Mouse (Mus musculus) heart, postnatal 10 days (tissue): ENCODE measurements at regions not wholly inside any gene's neighbourhood (a gene's known extent, or its start where the extent isn't known, plus 50 kb on each side); places are given as distances from the start of the nearest gene placed in this dataset.

Experiments
- DNase-seq, 2 experiments: peaks; one replicate each; pipeline ENCODE4 v3.0.0; 2021
- intact Hi-C: fragments of 180-260 bp; cut with DNase I; formaldehyde crosslinking; loops from one replicate; pipeline ENCODE4 v1.15.1; 2025

- DNase-seq = no peak
- intact Hi-C loops = no loop called here
These were observed 114.9 kb upstream of the Ahr start for GRCm38 (mm10) chr12:35649772-35650171.

DNA sequence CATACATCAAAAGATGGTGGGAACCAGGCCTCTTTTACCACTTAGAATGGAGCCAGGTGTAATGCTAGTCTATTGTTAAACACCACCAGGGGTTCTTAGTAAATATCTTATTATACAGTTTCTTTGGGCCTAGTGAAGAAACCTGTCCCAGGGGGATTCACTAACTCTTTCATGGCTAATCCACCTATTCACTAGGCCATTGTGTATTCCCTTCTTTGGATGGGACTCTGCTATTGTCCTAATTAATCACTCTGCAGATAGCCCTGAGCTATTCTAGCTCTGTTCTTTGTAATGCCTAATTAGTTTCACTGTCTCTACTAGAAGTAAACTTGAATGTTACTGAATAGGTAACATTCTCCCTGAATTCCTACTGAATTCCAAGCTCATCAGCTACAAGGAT, 107.6 kb upstream of the Ahr start:
- no peak for DNase-seq
- intact Hi-C loops = no loop called here

GRCm38 (mm10) chr12:35641741-35642140, 106.9 kb upstream of the Ahr start:
- intact Hi-C loops = no loop called here
- no peak for DNase-seq

- no peak for DNase-seq
- intact Hi-C loops = no loop called here
These were observed 106.1 kb upstream of the Ahr start for GRCm38 (mm10) chr12:35640911-35641345.

- no peak for DNase-seq
- intact Hi-C loops = no loop called here
These were observed 88.6 kb upstream of the Ahr start for GRCm38 (mm10) chr12:35623484-35623883.

DNA sequence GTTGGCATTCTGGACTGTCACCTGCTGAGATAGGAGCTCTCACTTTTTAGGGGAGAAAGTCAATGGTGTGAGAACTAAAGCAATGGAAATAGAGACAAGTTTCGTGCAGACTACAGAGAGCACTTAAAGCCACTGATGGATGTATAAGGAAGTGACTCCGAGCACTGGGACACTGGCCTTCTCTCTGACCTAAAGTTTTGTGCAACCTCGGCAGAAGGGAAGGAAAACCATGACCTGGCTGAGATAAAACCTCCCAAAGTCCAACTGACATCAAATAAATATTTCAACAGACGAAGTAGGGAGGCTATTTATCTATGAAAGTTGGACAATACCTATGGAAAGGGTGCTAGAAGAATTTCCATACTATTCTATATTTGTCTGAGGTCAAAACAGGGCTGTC, 80.0 kb upstream of the Ahr start:
- intact Hi-C loops = no loop called here

DNA sequence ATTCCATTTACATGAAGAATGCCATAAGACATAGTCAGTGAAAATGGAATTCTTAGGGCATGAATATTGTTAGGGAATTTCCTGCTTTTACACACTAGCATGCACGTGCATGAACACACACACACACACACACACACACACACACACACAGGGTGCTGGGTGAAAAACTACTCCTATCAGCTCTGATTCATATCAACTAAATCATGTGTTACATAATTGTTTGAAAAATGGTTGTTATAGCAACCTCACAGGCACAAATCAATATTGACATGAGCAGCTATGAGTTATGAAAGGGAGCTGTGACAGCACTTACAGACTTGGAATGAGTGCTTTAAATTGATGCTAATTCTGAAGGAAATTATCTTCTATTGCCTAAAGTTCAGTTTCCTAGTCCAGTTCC, 72.8 kb upstream of the Ahr start:
- DNase-seq = no peak
- intact Hi-C loops = no loop called here

More for the DNA sequence above, 80.0 kb upstream of the Ahr start:
- no peak for DNase-seq

DNA sequence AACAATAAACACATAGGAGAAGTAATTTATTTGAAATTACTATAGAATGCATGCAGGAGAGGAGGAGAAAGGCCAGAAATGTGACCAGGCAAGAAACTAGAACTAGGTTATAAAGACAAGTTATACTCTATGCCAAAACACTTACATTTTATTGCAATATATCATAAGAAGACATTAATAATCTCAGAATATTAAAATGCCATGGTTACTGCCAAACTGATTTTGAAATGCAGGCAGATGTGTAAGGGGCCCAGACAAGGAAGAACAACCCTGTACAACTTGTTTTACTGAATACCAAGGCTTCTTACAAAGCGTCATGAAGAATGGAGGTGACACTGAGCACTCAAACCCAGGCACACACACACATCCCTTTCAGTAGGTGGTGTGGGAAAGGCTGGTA, 68.9 kb upstream of the Ahr start:
- no peak for DNase-seq
- intact Hi-C loops = no loop called here

DNA sequence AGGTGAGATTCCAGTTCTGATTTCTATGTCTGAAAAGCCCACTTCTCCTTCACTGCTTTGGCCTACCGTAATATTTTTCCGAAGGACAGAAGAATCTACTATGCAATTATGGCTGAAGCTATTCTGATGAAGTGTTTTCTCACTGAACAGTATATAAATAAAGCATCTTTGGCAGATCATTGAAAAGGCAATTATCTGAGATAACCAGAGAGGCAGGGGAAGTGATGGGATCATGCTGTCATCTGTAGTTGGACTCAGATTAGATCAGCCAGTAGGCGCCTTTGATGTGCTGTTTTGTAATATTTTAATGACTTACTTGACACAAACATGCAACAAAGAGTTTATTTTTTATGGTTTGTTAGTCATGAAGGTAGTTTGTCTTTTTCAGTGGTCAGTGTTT, 67.8 kb upstream of the Ahr start:
- intact Hi-C loops = no loop called here
- DNase-seq = no peak

- intact Hi-C loops = no loop called here
- DNase-seq = no peak
These were observed 63.5 kb upstream of the Ahr start for GRCm38 (mm10) chr12:35598298-35598697.

GRCm38 (mm10) chr12:35592866-35593265, 58.0 kb upstream of the Ahr start:
- no peak for DNase-seq

More at GRCm38 (mm10) chr12:35592866-35593265, 58.0 kb upstream of the Ahr start:
- intact Hi-C loops = no loop called here
